8 mouse cellular contexts compared by ENCODE assay signal in the genomic region with DNA sequence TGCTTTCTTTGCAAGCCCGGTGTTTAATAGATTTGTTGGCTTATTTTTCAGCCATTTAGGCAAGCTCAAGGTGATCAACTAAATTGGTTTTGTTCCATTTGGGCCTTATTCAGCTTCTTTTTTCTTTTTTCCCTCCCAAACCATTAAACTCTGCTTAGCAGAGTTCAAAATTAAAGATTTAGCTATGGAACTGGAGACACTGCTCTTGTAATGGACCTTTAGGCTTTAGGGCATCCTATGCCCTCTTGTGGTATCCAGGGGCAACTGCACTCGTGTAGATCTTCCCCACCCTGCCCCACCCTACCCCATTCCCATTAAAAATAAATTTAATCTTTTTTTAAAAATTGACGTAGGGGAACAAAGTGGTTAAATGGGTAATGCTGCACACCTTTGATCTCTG. TPM values are rescaled to one million over a fixed set of nuclear protein-coding genes. Genes with fewer than 3 reads are reported as not detected.
DNase-seq lines count a peak whose midpoint lies in the region; ATAC-seq and TF ChIP-seq lines count a peak whose summit lies in the region.

No protein-coding gene starts in this region.

- peak overlapping the region; percentile 62; the same call in 1 of the 2 replicates for H3K4me2 ChIP-seq in hindbrain, postnatal 0 days (ENCODE audit: low read depth, low read length)
- H3K4me2 ChIP-seq in stomach, embryonic 14.5 days (replicated peaks; ENCODE audit: low read depth, low read length), result peak overlapping the region; percentile 52

- peaks cover 3% of the 10 kb centered on the region; the same call in 1 of the 2 replicates for H3K36me3 ChIP-seq in hindbrain, postnatal 0 days (ENCODE audit: insufficient read depth, low read length)
- peaks cover 15% of the 10 kb centered on the region for H3K36me3 ChIP-seq in stomach, embryonic 14.5 days (ENCODE audit: control insufficient read depth, insufficient read depth, low read length)

- ATAC-seq in hindbrain, postnatal 0 days, result no peak
- no peak for ATAC-seq in stomach, embryonic 14.5 days (ENCODE audit: insufficient number of reproducible peaks, insufficient read depth, low FRiP score, low read depth)

- peak; percentile 23 for DNase-seq in adrenal gland, postnatal 10 days
- no peak for DNase-seq in adrenal gland, adult 8-10 months
- peak; percentile 24 for DNase-seq in MEL-GATA-1-ER (ENCODE audit: extremely low read depth, low read depth)
- peak; percentile 7 for DNase-seq in fibroblast of lung, adult 2 months (ENCODE audit: low read depth)
- DNase-seq in hindbrain, postnatal 0 days (ENCODE audit: low spot score), result peak; percentile 64
- DNase-seq in lung, adult 2 months, result no peak
- DNase-seq in spleen, postnatal 4 days (ENCODE audit: low spot score in 2 of 2), result no peak

- TF ChIP-seq POLR2A in lung, adult 2 months (IDR thresholded peaks at IDR 0.05; ENCODE audit: borderline replicate concordance, extremely low read depth, low read depth, low read length), result no peak

- 48% methylated on average over 3 of the region's 3 CpGs for WGBS in hindbrain, postnatal 0 days
- WGBS in lung, adult 2 months, result 31% methylated on average over 3 of the region's 3 CpGs
- WGBS in stomach, embryonic 14.5 days, result 50% methylated on average over 3 of the region's 3 CpGs

- H3K4me1 ChIP-seq in hindbrain, postnatal 0 days (ENCODE audit: insufficient read depth, low read length), result peaks cover 16% of the 10 kb centered on the region; the same call in 1 of the 2 replicates
- H3K4me1 ChIP-seq in lung, adult 2 months (ENCODE audit: control insufficient read depth, insufficient read depth, low read length), result peaks cover 12% of the 10 kb centered on the region
- peaks cover 7% of the 10 kb centered on the region; the same call in 1 of the 2 replicates for H3K4me1 ChIP-seq in stomach, embryonic 14.5 days (ENCODE audit: control insufficient read depth, insufficient read depth, low read length)

- no peak overlapping the region for H3K4me3 ChIP-seq in hindbrain, postnatal 0 days (ENCODE audit: low read length)
- no peak overlapping the region for H3K4me3 ChIP-seq in lung, adult 2 months (replicated peaks; ENCODE audit: extremely low read depth, low read depth, low read length)
- peak overlapping the region; percentile 96; the same call in 1 of the 2 replicates for H3K4me3 ChIP-seq in stomach, embryonic 14.5 days (ENCODE audit: low read depth, low read length)

- H3K27me3 ChIP-seq in hindbrain, postnatal 0 days (ENCODE audit: insufficient read depth, low read length), result no peaks in the 10 kb centered on the region
- H3K27me3 ChIP-seq in stomach, embryonic 14.5 days (ENCODE audit: control insufficient read depth, insufficient read depth, low read length), result no peaks in the 10 kb centered on the region

- H3K27ac ChIP-seq in hindbrain, postnatal 0 days, result no peak overlapping the region
- H3K27ac ChIP-seq in stomach, embryonic 14.5 days (ENCODE audit: low read length), result no peak overlapping the region

- TF ChIP-seq CTCF in hindbrain, postnatal 0 days (IDR thresholded peaks at IDR 0.05; ENCODE audit: low read depth), result peak; percentile 68
- peak; percentile 56 for TF ChIP-seq CTCF in lung, adult 2 months (IDR thresholded peaks at IDR 0.05; ENCODE audit: insufficient read depth, low read length)

- H3K9me3 ChIP-seq in hindbrain, postnatal 0 days (ENCODE audit: low read length), result no peaks in the 10 kb centered on the region
- no peaks in the 10 kb centered on the region for H3K9me3 ChIP-seq in stomach, embryonic 14.5 days (ENCODE audit: control insufficient read depth, low read depth, low read length)

- H3K9ac ChIP-seq in hindbrain, postnatal 0 days (replicated peaks; ENCODE audit: low read length), result no peak overlapping the region
- no peak overlapping the region for H3K9ac ChIP-seq in stomach, embryonic 14.5 days (replicated peaks; ENCODE audit: low read depth, low read length)

RNA-seq across cellular contexts. Expression of gene BC049762, which starts 2.5 kb away (rescaled TPM):
- under 1 TPM; 0.63 to 0.82 TPM for total RNA-seq in adrenal gland, postnatal 10 days (2021)
- under 1 TPM in 3 of 4 experiments, not detected in 1; 0.49 to 0.66 (median 0.54) TPM for total RNA-seq in adrenal gland, adult 8-10 months (2022)
- 0.29 TPM in 1 of 2 replicates, not detected in the other for total RNA-seq in hindbrain, postnatal 0 days (2014; rRNA removed)
- polyA plus RNA-seq in hindbrain, postnatal 0 days (2015; fragmentation: Nextera tagmentation; extraction: Ambion mirVana), result 0.39 and 0.40 TPM in 2 replicates
- polyA plus RNA-seq in lung, adult 2 months (2012; rRNA removed), result not detected in 2 replicates
- polyA plus RNA-seq in stomach, embryonic 14.5 days (2014; fragmentation: Nextera tagmentation; extraction: Ambion mirVana), result 0.35 and 0.48 TPM in 2 replicates

RNA-seq across cellular contexts. Expression of gene Clk4, which starts 3.8 kb away (rescaled TPM):
- 10 to 100 TPM; 61.2 to 87.1 TPM for total RNA-seq in adrenal gland, postnatal 10 days (2021)
- total RNA-seq in adrenal gland, adult 8-10 months (2022), result 100 to 1,000 TPM in 2 of 4 experiments, 10 to 100 TPM in 2; 68.4 to 151 (median 112) TPM
- 57.6 and 58.3 TPM in 2 replicates for total RNA-seq in hindbrain, postnatal 0 days (2014; rRNA removed)
- polyA plus RNA-seq in hindbrain, postnatal 0 days (2015; fragmentation: Nextera tagmentation; extraction: Ambion mirVana), result 92.5 and 93.3 TPM in 2 replicates
- 32.0 and 48.1 TPM in 2 replicates for polyA plus RNA-seq in lung, adult 2 months (2012; rRNA removed)
- polyA plus RNA-seq in stomach, embryonic 14.5 days (2014; fragmentation: Nextera tagmentation; extraction: Ambion mirVana), result 140 and 141 TPM in 2 replicates

RNA-seq across cellular contexts. Expression of gene Col23a1, which starts 24.4 kb away (rescaled TPM):
- total RNA-seq in adrenal gland, postnatal 10 days (2021), result 10 to 100 TPM in 1 of 2 experiments, 1 to 10 TPM in 1; 8.6 to 11.0 TPM
- 10 to 100 TPM in 2 of 4 experiments, 1 to 10 TPM in 2; 2.3 to 14.3 (median 6.9) TPM for total RNA-seq in adrenal gland, adult 8-10 months (2022)
- total RNA-seq in hindbrain, postnatal 0 days (2014; rRNA removed), result 17.7 and 20.7 TPM in 2 replicates
- polyA plus RNA-seq in hindbrain, postnatal 0 days (2015; fragmentation: Nextera tagmentation; extraction: Ambion mirVana), result 8.2 and 9.5 TPM in 2 replicates
- 17.8 and 27.1 TPM in 2 replicates for polyA plus RNA-seq in lung, adult 2 months (2012; rRNA removed)
- polyA plus RNA-seq in stomach, embryonic 14.5 days (2014; fragmentation: Nextera tagmentation; extraction: Ambion mirVana), result 21.6 and 23.2 TPM in 2 replicates

RNA-seq across cellular contexts. Expression of gene Gm12569, which starts 45.1 kb away (rescaled TPM):
- not detected for total RNA-seq in adrenal gland, postnatal 10 days (2021)
- not detected for total RNA-seq in adrenal gland, adult 8-10 months (2022)
- not detected in 2 replicates for total RNA-seq in hindbrain, postnatal 0 days (2014; rRNA removed)
- polyA plus RNA-seq in hindbrain, postnatal 0 days (2015; fragmentation: Nextera tagmentation; extraction: Ambion mirVana), result not detected in 2 replicates
- not detected in 2 replicates for polyA plus RNA-seq in lung, adult 2 months (2012; rRNA removed)
- not detected in 2 replicates for polyA plus RNA-seq in stomach, embryonic 14.5 days (2014; fragmentation: Nextera tagmentation; extraction: Ambion mirVana)

Comparison
In these comparisons a context has a peak if more than half of its experiments do, and no peak if none do; other contexts are left out.
1. DNase-seq: peak in adrenal gland, postnatal 10 days (single experiment), MEL-GATA-1-ER (single experiment), fibroblast of lung, adult 2 months (single experiment) and hindbrain, postnatal 0 days (single experiment); none in adrenal gland, adult 8-10 months (single experiment), lung, adult 2 months (single experiment) and spleen, postnatal 4 days (0 of 2).